Mouse (Mus musculus): Measurements from ENCODE around the gene Tex36. TPM values are rescaled to one million over a fixed set of nuclear protein-coding genes. Genes with fewer than 3 reads are reported as not detected.

Gene Tex36
- polyA plus RNA-seq, 1 experiment from 2014 or later, result 0.32 TPM

- no peaks in the 10 kb centered on the region for H3K27me3 ChIP-seq (ENCODE audit: insufficient read depth, low read length)
- no peak overlapping the region for H3K4me3 ChIP-seq (replicated peaks; ENCODE audit: low read depth, low read length)
- 74% methylated on average over 2 of the region's 2 CpGs for WGBS
- no peaks in the 10 kb centered on the region for H3K36me3 ChIP-seq (ENCODE audit: insufficient read depth, low read length)
- H3K9me3 ChIP-seq (replicated peaks; ENCODE audit: low read length), result no peaks in the 10 kb centered on the region
- H3K27ac ChIP-seq, result no peak overlapping the region
- no peaks in the 10 kb centered on the region for H3K4me1 ChIP-seq (replicated peaks; ENCODE audit: insufficient read depth, low read length)
- TF ChIP-seq CTCF (IDR thresholded peaks at IDR 0.05; ENCODE audit: low read depth), result no peak
- no peak overlapping the region for H3K9ac ChIP-seq (ENCODE audit: low read depth, low read length)
- DNase-seq (ENCODE audit: low spot score) (no peak), ATAC-seq (replicated peaks; ENCODE audit: low FRiP score, low read depth) (no peak)
- H3K4me2 ChIP-seq (ENCODE audit: low read length), result no peak overlapping the region
These were observed 1.2 kb upstream of the Tex36 start for GRCm38 (mm10) chr7:133603156-133603555.

- TF ChIP-seq CTCF (IDR thresholded peaks at IDR 0.05; ENCODE audit: low read depth), result no peak
- Histone ChIP-seq H3K4me1 (replicated peaks; ENCODE audit: insufficient read depth, low read length) (no peaks in the 10 kb centered on the region), H3K36me3 (ENCODE audit: insufficient read depth, low read length) (no peaks in the 10 kb centered on the region), H3K9ac (ENCODE audit: low read depth, low read length) (no peak overlapping the region), H3K4me3 (replicated peaks; ENCODE audit: low read depth, low read length) (no peak overlapping the region), H3K27me3 (ENCODE audit: insufficient read depth, low read length) (no peaks in the 10 kb centered on the region), H3K4me2 (ENCODE audit: low read length) (no peak overlapping the region), H3K9me3 (replicated peaks; ENCODE audit: low read length) (no peaks in the 10 kb centered on the region), H3K27ac (no peak overlapping the region)
- 39% methylated on average over 1 of the region's 1 CpGs for WGBS
- DNase-seq (ENCODE audit: low spot score) (no peak), ATAC-seq (replicated peaks; ENCODE audit: low FRiP score, low read depth) (no peak)
These were observed 1.4 kb downstream of the Tex36 start for GRCm38 (mm10) chr7:133600558-133600957.

- DNase-seq (ENCODE audit: low spot score), result no peak
- no peak for TF ChIP-seq CTCF (IDR thresholded peaks at IDR 0.05; ENCODE audit: low read depth)
- Histone ChIP-seq H3K27me3 (ENCODE audit: insufficient read depth, low read length) (no peaks in the 10 kb centered on the region), H3K27ac (no peak overlapping the region), H3K36me3 (ENCODE audit: insufficient read depth, low read length) (no peaks in the 10 kb centered on the region), H3K9me3 (replicated peaks; ENCODE audit: low read length) (no peaks in the 10 kb centered on the region), H3K4me1 (replicated peaks; ENCODE audit: insufficient read depth, low read length) (no peaks in the 10 kb centered on the region), H3K4me2 (ENCODE audit: low read length) (no peak overlapping the region), H3K9ac (ENCODE audit: low read depth, low read length) (no peak overlapping the region), H3K4me3 (replicated peaks; ENCODE audit: low read depth, low read length) (no peak overlapping the region)
- no peak for ATAC-seq (replicated peaks; ENCODE audit: low FRiP score, low read depth)
- WGBS, result 68% methylated on average over 1 of the region's 1 CpGs
These were observed 10.2 kb downstream of the Tex36 start for GRCm38 (mm10) chr7:133591750-133592149.

- no peaks in the 10 kb centered on the region for H3K27me3 ChIP-seq (ENCODE audit: insufficient read depth, low read length)
- no peak overlapping the region for H3K4me2 ChIP-seq (ENCODE audit: low read length)
- DNase-seq (ENCODE audit: low spot score) (no peak), ATAC-seq (replicated peaks; ENCODE audit: low FRiP score, low read depth) (no peak)
- H3K27ac ChIP-seq, result no peak overlapping the region
- H3K9ac ChIP-seq (ENCODE audit: low read depth, low read length), result no peak overlapping the region
- 56% methylated on average over 6 of the region's 6 CpGs for WGBS
- H3K4me1 ChIP-seq (replicated peaks; ENCODE audit: insufficient read depth, low read length), result no peaks in the 10 kb centered on the region
- H3K36me3 ChIP-seq (ENCODE audit: insufficient read depth, low read length), result no peaks in the 10 kb centered on the region
- H3K9me3 ChIP-seq (replicated peaks; ENCODE audit: low read length), result no peaks in the 10 kb centered on the region
- no peak for TF ChIP-seq CTCF (IDR thresholded peaks at IDR 0.05; ENCODE audit: low read depth)
- no peak overlapping the region for H3K4me3 ChIP-seq (replicated peaks; ENCODE audit: low read depth, low read length)
These were observed 18.7 kb downstream of the Tex36 start for GRCm38 (mm10) chr7:133583216-133583615.

- Histone ChIP-seq H3K4me1 (replicated peaks; ENCODE audit: insufficient read depth, low read length) (no peaks in the 10 kb centered on the region), H3K4me2 (ENCODE audit: low read length) (no peak overlapping the region), H3K36me3 (ENCODE audit: insufficient read depth, low read length) (no peaks in the 10 kb centered on the region), H3K4me3 (replicated peaks; ENCODE audit: low read depth, low read length) (no peak overlapping the region), H3K27ac (no peak overlapping the region), H3K27me3 (ENCODE audit: insufficient read depth, low read length) (no peaks in the 10 kb centered on the region), H3K9ac (ENCODE audit: low read depth, low read length) (no peak overlapping the region), H3K9me3 (replicated peaks; ENCODE audit: low read length) (no peaks in the 10 kb centered on the region)
- DNase-seq (ENCODE audit: low spot score) (no peak), ATAC-seq (replicated peaks; ENCODE audit: low FRiP score, low read depth) (no peak)
- WGBS, result 89% methylated on average over 4 of the region's 4 CpGs
- TF ChIP-seq CTCF (IDR thresholded peaks at IDR 0.05; ENCODE audit: low read depth), result no peak
These were observed 21.7 kb downstream of the Tex36 start for GRCm38 (mm10) chr7:133580296-133580640.

- H3K9ac ChIP-seq (ENCODE audit: low read depth, low read length), result no peak overlapping the region
- H3K4me1 ChIP-seq (replicated peaks; ENCODE audit: insufficient read depth, low read length), result no peaks in the 10 kb centered on the region
- ATAC-seq (replicated peaks; ENCODE audit: low FRiP score, low read depth) (no peak), DNase-seq (ENCODE audit: low spot score) (no peak)
- H3K4me2 ChIP-seq (ENCODE audit: low read length), result no peak overlapping the region
- TF ChIP-seq CTCF (IDR thresholded peaks at IDR 0.05; ENCODE audit: low read depth), result peak; percentile 26; the same call in 1 of the 2 replicates
- no peaks in the 10 kb centered on the region for H3K27me3 ChIP-seq (ENCODE audit: insufficient read depth, low read length)
- no peaks in the 10 kb centered on the region for H3K36me3 ChIP-seq (ENCODE audit: insufficient read depth, low read length)
- H3K9me3 ChIP-seq (replicated peaks; ENCODE audit: low read length), result no peaks in the 10 kb centered on the region
- WGBS, result 81% methylated on average over 20 of the region's 20 CpGs
- H3K4me3 ChIP-seq (replicated peaks; ENCODE audit: low read depth, low read length), result no peak overlapping the region
- H3K27ac ChIP-seq, result no peak overlapping the region
These were observed 22.3 kb downstream of the Tex36 start for GRCm38 (mm10) chr7:133579491-133580295.

GRCm38 (mm10) chr7:133576825-133577224 lies 25.1 kb downstream of the Tex36 start:
- Histone ChIP-seq H3K4me1 (replicated peaks; ENCODE audit: insufficient read depth, low read length) (no peaks in the 10 kb centered on the region), H3K4me3 (replicated peaks; ENCODE audit: low read depth, low read length) (no peak overlapping the region), H3K9ac (ENCODE audit: low read depth, low read length) (no peak overlapping the region), H3K27me3 (ENCODE audit: insufficient read depth, low read length) (no peaks in the 10 kb centered on the region), H3K36me3 (ENCODE audit: insufficient read depth, low read length) (no peaks in the 10 kb centered on the region), H3K4me2 (ENCODE audit: low read length) (no peak overlapping the region), H3K27ac (no peak overlapping the region), H3K9me3 (replicated peaks; ENCODE audit: low read length) (no peaks in the 10 kb centered on the region)
- peak; percentile 74 for ATAC-seq (replicated peaks; ENCODE audit: low FRiP score, low read depth)
- WGBS, result 9% methylated on average over 4 of the region's 4 CpGs
- DNase-seq (ENCODE audit: low spot score), result peak; percentile 77
- no peak for TF ChIP-seq CTCF (IDR thresholded peaks at IDR 0.05; ENCODE audit: low read depth)
